Mouse (Mus musculus): ENCODE measurements around the gene Ndrg2. TPM values are rescaled to one million over a fixed set of nuclear protein-coding genes. Genes with fewer than 3 reads are reported as not detected.
"Not testable (repeated sequence)": the region's sequence is repeated elsewhere in the genome, so short reads cannot be mapped to it uniquely, and the experiment has no call there.

Gene Ndrg2
- polyA plus RNA-seq, 1 experiment from 2014 or later, result 93.3 TPM

DNA sequence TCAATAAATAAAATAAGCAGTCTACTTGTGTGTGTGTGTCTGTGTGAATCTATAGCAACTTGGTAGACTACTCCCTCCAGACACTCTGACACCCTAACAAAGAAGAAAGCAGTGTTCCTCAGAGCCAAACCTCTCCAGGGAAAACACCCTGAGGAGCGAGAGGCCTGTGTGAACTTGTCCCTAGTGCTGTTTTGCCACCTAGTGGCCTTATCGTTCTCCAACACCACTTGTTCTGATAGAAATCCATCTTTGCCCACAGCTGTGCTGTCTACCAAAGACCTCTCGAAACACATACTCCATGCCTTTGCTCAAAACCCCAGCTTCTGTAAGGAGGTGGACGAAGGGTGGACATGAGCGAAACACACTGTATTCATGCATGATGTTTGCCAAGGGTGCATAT is 16.9 kb upstream of the Ndrg2 start:
- H3K27me3 ChIP-seq (ENCODE audit: control insufficient read depth, insufficient read depth, low read depth, low read length), result no peaks in the 10 kb centered on the region
- 32% methylated on average over 5 of the region's 5 CpGs for WGBS
- H3K9me3 ChIP-seq (ENCODE audit: control insufficient read depth, low read length), result no peaks in the 10 kb centered on the region
- no peak overlapping the region for H3K4me3 ChIP-seq (ENCODE audit: low read length)
- H3K36me3 ChIP-seq (ENCODE audit: control insufficient read depth, insufficient read depth, low read length), result no peaks in the 10 kb centered on the region
- peaks cover 21% of the 10 kb centered on the region for H3K4me1 ChIP-seq (replicated peaks; ENCODE audit: control insufficient read depth, insufficient read depth, low read length)
- H3K9ac ChIP-seq (ENCODE audit: low read length), result no peak overlapping the region
- ATAC-seq (ENCODE audit: low read depth), result peak; percentile 75
- no peak overlapping the region; the same call in 1 of the 2 replicates for H3K27ac ChIP-seq (ENCODE audit: low read length)
- no peak overlapping the region for H3K4me2 ChIP-seq (ENCODE audit: low read depth, low read length)

DNA sequence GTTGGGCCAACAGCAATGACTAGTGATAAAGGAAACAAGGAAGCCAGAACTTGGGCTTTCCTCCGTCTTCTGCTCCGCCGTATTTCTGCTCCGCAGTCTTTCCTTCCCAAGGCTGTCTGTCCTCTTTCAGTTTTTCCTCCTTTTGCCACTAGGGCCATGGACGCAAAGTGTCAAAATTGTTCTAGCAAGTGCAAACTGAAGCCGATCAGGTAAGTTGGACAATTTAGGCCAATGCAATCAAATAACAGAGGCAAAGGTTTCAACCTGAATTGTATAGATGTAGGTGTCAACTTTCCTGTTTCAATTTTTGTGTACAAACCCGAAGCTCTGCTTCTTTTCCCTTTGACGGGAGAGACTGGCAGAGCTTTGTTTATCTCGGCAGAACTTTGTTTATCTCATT is 16.0 kb upstream of the Ndrg2 start:
- Histone ChIP-seq H3K27ac (ENCODE audit: low read length) (peak overlapping the region; percentile 58), H3K4me2 (ENCODE audit: low read depth, low read length) (peak overlapping the region; percentile 9; the same call in 1 of the 2 replicates)

DNA sequence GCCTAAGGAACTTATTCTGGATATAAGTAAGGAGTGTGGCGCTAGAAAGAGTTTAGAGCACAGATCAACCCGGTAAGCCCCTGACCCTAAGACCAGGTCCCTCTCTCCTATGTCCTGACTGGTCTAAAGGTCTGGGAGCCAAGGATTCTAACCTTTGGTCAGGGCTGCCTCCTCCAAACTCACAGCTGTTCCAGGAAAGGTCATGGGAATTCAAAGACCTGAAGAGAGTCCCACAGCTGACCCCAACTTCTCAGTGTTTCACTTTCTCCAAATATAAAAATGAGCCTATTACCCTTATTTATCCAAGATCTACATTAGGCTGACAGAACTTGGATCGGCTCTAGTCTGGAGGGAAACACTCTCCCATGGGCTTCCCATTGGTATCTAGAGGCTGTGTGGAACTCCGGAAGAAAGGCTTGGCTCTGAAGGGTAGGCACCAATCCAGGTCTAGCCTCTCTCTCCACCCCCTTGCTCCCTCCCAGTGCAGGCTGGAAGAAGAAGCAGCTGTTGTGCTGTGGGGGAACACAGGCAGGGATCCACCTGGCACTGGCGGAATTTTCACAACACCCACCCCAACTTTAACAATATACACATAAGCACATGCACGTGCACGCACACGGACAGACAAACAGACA is 15.5 kb upstream of the Ndrg2 start:
- H3K36me3 ChIP-seq (ENCODE audit: control insufficient read depth, insufficient read depth, low read length), result no peaks in the 10 kb centered on the region
- H3K9ac ChIP-seq (ENCODE audit: low read length), result no peak overlapping the region
- peak overlapping the region; percentile 9; the same call in 1 of the 2 replicates for H3K4me2 ChIP-seq (ENCODE audit: low read depth, low read length)
- peaks cover 21% of the 10 kb centered on the region for H3K4me1 ChIP-seq (replicated peaks; ENCODE audit: control insufficient read depth, insufficient read depth, low read length)
- no peak overlapping the region for H3K4me3 ChIP-seq (ENCODE audit: low read length)
- WGBS, result 49% methylated on average over 8 of the region's 8 CpGs
- H3K27ac ChIP-seq (ENCODE audit: low read length), result peak overlapping the region; percentile 76
- no peaks in the 10 kb centered on the region for H3K27me3 ChIP-seq (ENCODE audit: control insufficient read depth, insufficient read depth, low read depth, low read length)
- no peaks in the 10 kb centered on the region for H3K9me3 ChIP-seq (ENCODE audit: control insufficient read depth, low read length)
- ATAC-seq (ENCODE audit: low read depth), result peak; percentile 88

More for the DNA sequence above, 16.0 kb upstream of the Ndrg2 start:
- no peaks in the 10 kb centered on the region for H3K27me3 ChIP-seq (ENCODE audit: control insufficient read depth, insufficient read depth, low read depth, low read length)
- no peaks in the 10 kb centered on the region for H3K9me3 ChIP-seq (ENCODE audit: control insufficient read depth, low read length)
- H3K9ac ChIP-seq (ENCODE audit: low read length), result no peak overlapping the region
- H3K4me3 ChIP-seq (ENCODE audit: low read length), result no peak overlapping the region
- 48% methylated on average over 9 of the region's 9 CpGs for WGBS
- H3K4me1 ChIP-seq (replicated peaks; ENCODE audit: control insufficient read depth, insufficient read depth, low read length), result peaks cover 21% of the 10 kb centered on the region
- peak; percentile 3; the same call in 1 of the 2 replicates for ATAC-seq (ENCODE audit: low read depth)
- H3K36me3 ChIP-seq (ENCODE audit: control insufficient read depth, insufficient read depth, low read length), result no peaks in the 10 kb centered on the region

DNA sequence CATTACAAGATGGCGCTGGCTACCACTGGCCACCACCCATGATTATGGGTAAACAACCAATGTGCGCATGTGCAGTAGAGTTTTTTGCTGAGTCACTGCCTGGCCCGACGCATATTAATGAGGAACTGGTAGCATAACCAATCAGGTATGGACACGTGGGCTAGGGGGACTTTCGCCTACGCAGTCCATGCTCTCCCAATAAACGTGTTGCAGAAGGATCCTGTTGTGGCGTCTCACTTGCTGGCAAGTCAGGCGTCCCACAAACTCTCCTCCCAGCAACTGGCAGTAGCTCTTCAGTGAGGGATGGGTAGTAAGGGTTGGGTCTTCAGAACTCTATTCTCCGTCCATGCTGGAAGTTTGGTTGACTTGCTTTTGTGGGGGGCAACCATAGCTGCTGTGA is 13.0 kb upstream of the Ndrg2 start:
- not testable (repeated sequence) for H3K9ac ChIP-seq (ENCODE audit: low read length); H3K27ac ChIP-seq (ENCODE audit: low read length); H3K4me2 ChIP-seq (ENCODE audit: low read depth, low read length); H3K27me3 ChIP-seq (ENCODE audit: control insufficient read depth, insufficient read depth, low read depth, low read length); H3K4me3 ChIP-seq (ENCODE audit: low read length); H3K36me3 ChIP-seq (ENCODE audit: control insufficient read depth, insufficient read depth, low read length); ATAC-seq (ENCODE audit: low read depth); H3K9me3 ChIP-seq (ENCODE audit: control insufficient read depth, low read length)
- peaks cover 19% of the 10 kb centered on the region for H3K4me1 ChIP-seq (replicated peaks; ENCODE audit: control insufficient read depth, insufficient read depth, low read length)
- WGBS, result 93% methylated on average over 11 of the region's 11 CpGs

DNA sequence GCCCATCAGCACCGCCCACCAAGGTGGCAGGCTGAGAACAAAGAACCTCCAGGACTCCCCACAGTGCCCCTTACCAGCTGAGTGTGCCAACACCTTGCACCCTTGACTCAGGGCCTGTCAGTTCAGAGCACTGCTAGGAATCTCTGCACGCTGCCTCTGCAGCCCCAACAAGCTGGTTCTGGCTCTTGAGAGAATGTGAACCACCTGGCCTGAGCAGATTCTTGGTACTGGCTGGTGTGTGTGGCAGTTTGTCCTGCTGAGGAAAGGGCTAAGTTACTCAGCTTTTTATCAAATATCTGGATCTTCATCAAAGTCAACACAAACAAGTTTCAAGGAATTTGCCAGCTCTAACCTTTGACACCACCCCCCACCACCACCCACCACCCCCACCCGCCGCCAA is 9.5 kb upstream of the Ndrg2 start:
- no peak overlapping the region for H3K27ac ChIP-seq (ENCODE audit: low read length)
- no peak for ATAC-seq (ENCODE audit: low read depth)
- peaks cover 14% of the 10 kb centered on the region for H3K4me1 ChIP-seq (replicated peaks; ENCODE audit: control insufficient read depth, insufficient read depth, low read length)
- H3K27me3 ChIP-seq (ENCODE audit: control insufficient read depth, insufficient read depth, low read depth, low read length), result no peaks in the 10 kb centered on the region
- H3K9me3 ChIP-seq (ENCODE audit: control insufficient read depth, low read length), result no peaks in the 10 kb centered on the region
- H3K36me3 ChIP-seq (ENCODE audit: control insufficient read depth, insufficient read depth, low read length), result no peaks in the 10 kb centered on the region
- H3K9ac ChIP-seq (ENCODE audit: low read length), result no peak overlapping the region
- 64% methylated on average over 4 of the region's 4 CpGs for WGBS
- no peak overlapping the region for H3K4me2 ChIP-seq (ENCODE audit: low read depth, low read length)
- no peak overlapping the region for H3K4me3 ChIP-seq (ENCODE audit: low read length)

DNA sequence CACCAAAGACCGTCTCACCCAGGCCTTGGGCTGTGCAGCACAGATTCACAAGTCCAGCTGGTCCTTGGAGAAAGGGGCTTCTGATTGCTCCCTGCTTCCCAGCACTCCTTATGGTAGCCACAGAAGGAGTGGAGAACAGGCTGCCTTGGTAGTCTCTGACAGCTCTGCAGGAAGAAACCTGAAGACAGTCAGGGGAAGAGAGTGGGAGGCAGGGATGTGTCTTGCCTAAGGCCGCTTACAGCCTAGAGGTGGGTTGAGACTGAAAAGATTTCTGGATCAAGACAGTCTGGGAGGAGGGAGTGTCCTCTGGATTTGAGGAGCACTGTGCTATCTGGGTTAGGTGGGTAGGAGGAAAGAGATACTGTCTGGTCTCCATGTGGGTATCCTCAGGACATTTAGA is 9.0 kb upstream of the Ndrg2 start:
- WGBS, result 83% methylated on average over 2 of the region's 2 CpGs
- no peaks in the 10 kb centered on the region for H3K27me3 ChIP-seq (ENCODE audit: control insufficient read depth, insufficient read depth, low read depth, low read length)
- H3K4me1 ChIP-seq (replicated peaks; ENCODE audit: control insufficient read depth, insufficient read depth, low read length), result peaks cover 14% of the 10 kb centered on the region
- no peaks in the 10 kb centered on the region for H3K9me3 ChIP-seq (ENCODE audit: control insufficient read depth, low read length)
- no peak overlapping the region for H3K27ac ChIP-seq (ENCODE audit: low read length)
- no peak for ATAC-seq (ENCODE audit: low read depth)
- no peak overlapping the region for H3K4me3 ChIP-seq (ENCODE audit: low read length)
- H3K4me2 ChIP-seq (ENCODE audit: low read depth, low read length), result no peak overlapping the region
- no peaks in the 10 kb centered on the region for H3K36me3 ChIP-seq (ENCODE audit: control insufficient read depth, insufficient read depth, low read length)
- no peak overlapping the region for H3K9ac ChIP-seq (ENCODE audit: low read length)

DNA sequence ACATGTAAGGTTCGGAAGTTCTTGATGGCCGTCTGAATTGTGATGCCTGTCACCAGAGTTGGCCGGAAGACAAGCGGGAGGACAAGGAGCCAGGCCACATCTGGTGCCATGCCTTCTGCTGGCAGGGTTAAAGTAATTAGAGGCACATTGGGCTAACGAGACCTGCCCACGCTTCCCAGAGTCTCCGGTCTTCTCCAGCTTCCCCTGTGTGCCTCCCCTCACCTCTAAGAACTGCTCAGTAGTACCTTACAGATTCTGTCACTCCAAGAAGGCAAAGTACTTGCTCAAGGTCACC is 8.6 kb upstream of the Ndrg2 start, which contains the start of gene Rnase13:
Rnase13 (minus strand) TSS at position 203 of the 295 bp plus-strand sequence.
- no peak within 1 kb of the TSS for H3K4me2 ChIP-seq (ENCODE audit: low read depth, low read length)
- 87% methylated on average over 7 of the region's 7 CpGs for WGBS
- H3K27me3 ChIP-seq (ENCODE audit: control insufficient read depth, insufficient read depth, low read depth, low read length), result no peaks in the 10 kb centered on the region
- H3K9ac ChIP-seq (ENCODE audit: low read length), result 0 out of 2 replicates have a peak within 1 kb of the TSS, but pooled peaks have one; percentile 25
- no peaks in the 10 kb centered on the region for H3K9me3 ChIP-seq (ENCODE audit: control insufficient read depth, low read length)
- ATAC-seq (ENCODE audit: low read depth), result no peak
- no peak within 1 kb of the TSS for H3K4me3 ChIP-seq (ENCODE audit: low read length)
- H3K27ac ChIP-seq (ENCODE audit: low read length), result peak within 1 kb of the TSS; percentile 72
- no peaks in the 10 kb centered on the region for H3K36me3 ChIP-seq (ENCODE audit: control insufficient read depth, insufficient read depth, low read length)
- peaks cover 14% of the 10 kb centered on the region for H3K4me1 ChIP-seq (replicated peaks; ENCODE audit: control insufficient read depth, insufficient read depth, low read length)

DNA sequence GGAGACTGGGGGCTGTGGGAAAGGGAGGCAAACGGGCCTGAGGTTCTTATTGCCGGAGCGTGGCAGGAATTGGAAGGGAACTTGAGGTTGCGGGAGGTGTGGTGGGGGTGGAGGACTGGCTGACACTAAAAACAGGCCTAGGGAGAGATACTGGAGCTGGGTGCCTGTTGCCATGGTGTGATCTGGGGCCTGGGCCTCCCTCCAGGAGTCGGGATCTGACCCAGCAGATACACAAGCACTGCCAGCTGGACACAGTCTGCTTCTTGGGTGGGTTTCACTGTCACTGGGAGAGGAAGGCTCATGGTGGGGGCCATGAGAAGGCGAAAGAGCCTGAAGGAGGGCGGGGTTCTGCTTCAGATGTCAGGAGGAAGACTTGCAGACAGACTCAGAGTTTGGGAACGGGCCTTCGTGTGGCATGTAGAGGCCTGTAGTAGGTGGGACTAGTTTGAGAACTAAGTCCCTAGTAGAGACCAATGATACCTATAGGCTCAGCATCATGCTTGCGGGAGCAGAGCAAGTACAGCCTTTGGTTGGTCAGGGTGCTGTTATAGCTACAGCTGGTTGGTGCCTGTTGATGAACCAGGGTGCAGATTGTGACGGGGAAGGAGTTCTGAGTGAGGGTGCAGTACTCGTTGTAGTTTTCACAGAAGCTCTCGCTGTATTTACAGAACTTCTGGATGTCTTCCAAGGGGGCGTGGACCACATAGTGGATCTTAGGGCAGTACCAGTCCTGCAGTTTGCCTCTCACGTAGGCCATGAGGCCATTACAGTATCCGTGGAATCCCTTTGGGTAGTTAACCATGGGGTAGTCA is 8.0 kb upstream of the Ndrg2 start:
- no peak overlapping the region for H3K4me2 ChIP-seq (ENCODE audit: low read depth, low read length)
- 0 out of 2 replicates have a peak overlapping the region, but pooled peaks have one; percentile 25 for H3K9ac ChIP-seq (ENCODE audit: low read length)
- no peaks in the 10 kb centered on the region for H3K36me3 ChIP-seq (ENCODE audit: control insufficient read depth, insufficient read depth, low read length)
- H3K27ac ChIP-seq (ENCODE audit: low read length), result peak overlapping the region; percentile 72
- peaks cover 14% of the 10 kb centered on the region for H3K4me1 ChIP-seq (replicated peaks; ENCODE audit: control insufficient read depth, insufficient read depth, low read length)
- WGBS, result 47% methylated on average over 16 of the region's 16 CpGs
- no peaks in the 10 kb centered on the region for H3K9me3 ChIP-seq (ENCODE audit: control insufficient read depth, low read length)
- ATAC-seq (ENCODE audit: low read depth), result peak; percentile 90
- H3K4me3 ChIP-seq (ENCODE audit: low read length), result no peak overlapping the region
- H3K27me3 ChIP-seq (ENCODE audit: control insufficient read depth, insufficient read depth, low read depth, low read length), result no peaks in the 10 kb centered on the region

DNA sequence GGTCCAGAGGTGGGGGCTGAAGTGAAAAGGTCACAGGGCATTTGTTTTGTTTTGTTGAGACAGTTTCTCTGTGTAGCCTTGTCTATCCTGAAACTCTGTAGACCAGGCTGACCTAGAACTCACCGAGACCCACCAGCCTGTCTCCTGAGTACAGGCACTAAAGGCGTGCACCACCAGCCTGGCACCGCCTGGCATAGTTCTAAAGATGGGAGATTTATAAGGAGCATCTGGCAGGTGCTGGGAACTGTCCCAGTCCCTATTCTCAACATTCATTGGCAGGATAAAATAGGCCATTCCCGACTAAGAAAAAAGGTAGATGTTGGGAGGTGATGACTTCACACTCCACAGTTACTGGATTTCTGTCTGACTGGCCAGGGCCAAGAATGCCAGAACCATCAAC is 5.0 kb upstream of the Ndrg2 start:
- Histone ChIP-seq H3K9ac (ENCODE audit: low read length) (no peak overlapping the region), H3K27me3 (ENCODE audit: control insufficient read depth, insufficient read depth, low read depth, low read length) (no peaks in the 10 kb centered on the region), H3K4me3 (ENCODE audit: low read length) (no peak overlapping the region), H3K9me3 (ENCODE audit: control insufficient read depth, low read length) (no peaks in the 10 kb centered on the region), H3K4me2 (ENCODE audit: low read depth, low read length) (no peak overlapping the region), H3K4me1 (replicated peaks; ENCODE audit: control insufficient read depth, insufficient read depth, low read length) (peaks cover 23% of the 10 kb centered on the region), H3K27ac (ENCODE audit: low read length) (no peak overlapping the region), H3K36me3 (ENCODE audit: control insufficient read depth, insufficient read depth, low read length) (no peaks in the 10 kb centered on the region)
- WGBS, result 80% methylated on average over 4 of the region's 4 CpGs
- no peak for ATAC-seq (ENCODE audit: low read depth)
